Mouse (Mus musculus): ENCODE measurements at regions not wholly inside any gene's neighbourhood (a gene's known extent, or its start where the extent isn't known, plus 50 kb on each side); places are given as distances from the start of the nearest gene placed in this dataset.

- Histone ChIP-seq H3K27ac (ENCODE audit: low read length) (no peak overlapping the region), H3K4me2 (replicated peaks; ENCODE audit: low read depth, low read length) (no peak overlapping the region), H3K4me1 (ENCODE audit: insufficient read depth, low read depth, low read length) (no peaks in the 10 kb centered on the region), H3K36me3 (ENCODE audit: insufficient read depth, low read length) (no peaks in the 10 kb centered on the region), H3K9ac (replicated peaks; ENCODE audit: low read depth) (no peak overlapping the region), H3K9me3 (ENCODE audit: low read length) (no peaks in the 10 kb centered on the region), H3K4me3 (ENCODE audit: low read depth, low read length) (no peak overlapping the region), H3K27me3 (replicated peaks; ENCODE audit: insufficient read depth, low read length) (no peaks in the 10 kb centered on the region)
- 60% methylated on average over 4 of the region's 4 CpGs for WGBS
- no peak for DNase-seq (ENCODE audit: low spot score)
- TF ChIP-seq EP300 (IDR thresholded peaks at IDR 0.05) (no peak), CTCF (IDR thresholded peaks at IDR 0.05) (no peak)
- no peak for ATAC-seq
Observed at GRCm38 (mm10) chr11:44331774-44332129, 68.1 kb upstream of the Il12b start.

- Histone ChIP-seq H3K4me3 (ENCODE audit: low read depth, low read length) (no peak overlapping the region), H3K27ac (ENCODE audit: low read length) (no peak overlapping the region), H3K9me3 (ENCODE audit: low read length) (no peaks in the 10 kb centered on the region), H3K4me2 (replicated peaks; ENCODE audit: low read depth, low read length) (no peak overlapping the region), H3K36me3 (ENCODE audit: insufficient read depth, low read length) (no peaks in the 10 kb centered on the region), H3K4me1 (ENCODE audit: insufficient read depth, low read depth, low read length) (no peaks in the 10 kb centered on the region), H3K27me3 (replicated peaks; ENCODE audit: insufficient read depth, low read length) (no peaks in the 10 kb centered on the region), H3K9ac (replicated peaks; ENCODE audit: low read depth) (no peak overlapping the region)
- no peak for DNase-seq (ENCODE audit: low spot score)
- no peak for ATAC-seq
- no peak for TF ChIP-seq CTCF (IDR thresholded peaks at IDR 0.05)
- no peak for TF ChIP-seq EP300 (IDR thresholded peaks at IDR 0.05)
Observed at GRCm38 (mm10) chr11:44340531-44340930, 59.3 kb upstream of the Il12b start.

GRCm38 (mm10) chr11:44348308-44348707, 51.6 kb upstream of the Il12b start:
- no peaks in the 10 kb centered on the region for H3K9me3 ChIP-seq (ENCODE audit: low read length)
- ATAC-seq: no peak
- H3K4me1 ChIP-seq (ENCODE audit: insufficient read depth, low read depth, low read length): no peaks in the 10 kb centered on the region
- DNase-seq (ENCODE audit: low spot score): no peak
- H3K9ac ChIP-seq (replicated peaks; ENCODE audit: low read depth): no peak overlapping the region
- no peak for TF ChIP-seq EP300 (IDR thresholded peaks at IDR 0.05)
- no peak for TF ChIP-seq CTCF (IDR thresholded peaks at IDR 0.05)
- no peak overlapping the region for H3K4me3 ChIP-seq (ENCODE audit: low read depth, low read length)
- 77% methylated on average over 3 of the region's 3 CpGs for WGBS
- no peaks in the 10 kb centered on the region for H3K36me3 ChIP-seq (ENCODE audit: insufficient read depth, low read length)
- no peak overlapping the region for H3K27ac ChIP-seq (ENCODE audit: low read length)
- no peak overlapping the region for H3K4me2 ChIP-seq (replicated peaks; ENCODE audit: low read depth, low read length)
- no peaks in the 10 kb centered on the region for H3K27me3 ChIP-seq (replicated peaks; ENCODE audit: insufficient read depth, low read length)

- no peaks in the 10 kb centered on the region for H3K36me3 ChIP-seq (ENCODE audit: insufficient read depth, low read length)
- DNase-seq (ENCODE audit: low spot score) (peak; percentile 78), ATAC-seq (peak; percentile 85)
- TF ChIP-seq CTCF (IDR thresholded peaks at IDR 0.05): no peak
- TF ChIP-seq EP300 (IDR thresholded peaks at IDR 0.05): peak; percentile 80
- no peaks in the 10 kb centered on the region for H3K9me3 ChIP-seq (ENCODE audit: low read length)
- no peak overlapping the region; the same call in 1 of the 2 replicates for H3K27ac ChIP-seq (ENCODE audit: low read length)
- WGBS: 59% methylated on average over 8 of the region's 8 CpGs
- no peaks in the 10 kb centered on the region for H3K4me1 ChIP-seq (ENCODE audit: insufficient read depth, low read depth, low read length)
- H3K4me3 ChIP-seq (ENCODE audit: low read depth, low read length): no peak overlapping the region
- no peak overlapping the region for H3K4me2 ChIP-seq (replicated peaks; ENCODE audit: low read depth, low read length)
- no peak overlapping the region for H3K9ac ChIP-seq (replicated peaks; ENCODE audit: low read depth)
- no peaks in the 10 kb centered on the region for H3K27me3 ChIP-seq (replicated peaks; ENCODE audit: insufficient read depth, low read length)
Observed at GRCm38 (mm10) chr11:44349546-44349945, 50.3 kb upstream of the Il12b start.

Data from lung, postnatal 0 days (tissue).